Mouse (Mus musculus) lung, postnatal 0 days (tissue): ENCODE results near the gene Sphk2. TPM values are rescaled to one million over a fixed set of nuclear protein-coding genes. Genes with fewer than 3 reads are reported as not detected.

Experiments
- ATAC-seq: fragments of 200-750 bp; cut with Nextera tagmentation; 2 replicates; pipeline ENCODE4 v1.8.0; 2017; ENCODE audit warnings: moderate library complexity
- DNase-seq: peaks from one replicate; pipeline ENCODE4 v3.0.0-alpha.2; 2016; ENCODE audit warnings: low spot score
- H3K27ac ChIP-seq: fragments of 300-500 bp; sonication (generic); 2 replicates; pipeline ENCODE4 v1.5.1; 2014; ENCODE audit warnings: antibody characterized with exemption, mild to moderate bottlenecking, low read length, mixed read lengths
- H3K27me3 ChIP-seq: fragments of 300-500 bp; sonication (generic); replicated peaks from 2 replicates; pipeline ENCODE4 v1.6.1; 2014; ENCODE audit warnings: low read length, mixed read lengths; ENCODE audit not compliant: insufficient read depth
- H3K36me3 ChIP-seq: fragments of 300-500 bp; sonication (generic); 2 replicates; pipeline ENCODE4 v1.6.1; 2014; ENCODE audit warnings: low read length, mixed read lengths; ENCODE audit not compliant: insufficient read depth
- H3K4me1 ChIP-seq: fragments of 300-500 bp; sonication (generic); 2 replicates; pipeline ENCODE4 v1.6.1; 2014; ENCODE audit warnings: antibody characterized with exemption, low read depth, low read length, mixed read lengths; ENCODE audit not compliant: insufficient read depth
- H3K4me2 ChIP-seq: fragments of 300-500 bp; sonication (generic); replicated peaks from 2 replicates; pipeline ENCODE4 v1.6.1; 2014; ENCODE audit warnings: low read depth, mild to moderate bottlenecking, low read length, moderate library complexity, mixed read lengths
- H3K4me3 ChIP-seq: fragments of 300-500 bp; sonication (generic); 2 replicates; pipeline ENCODE4 v1.5.1; 2014; ENCODE audit warnings: low read depth, low read length
- H3K9ac ChIP-seq: fragments of 300-500 bp; sonication (generic); replicated peaks from 2 replicates; pipeline ENCODE4 v1.6.1; 2014; ENCODE audit warnings: low read depth, mild to moderate bottlenecking
- H3K9me3 ChIP-seq: fragments of 300-500 bp; sonication (generic); 2 replicates; pipeline ENCODE4 v1.6.1; 2016; ENCODE audit warnings: low read length, mixed read lengths
- CTCF ChIP-seq: IDR thresholded peaks from 2 replicates; pipeline ENCODE4 v1.5.1; 2016; ENCODE audit warnings: antibody characterized with exemption, mild to moderate bottlenecking
- EP300 ChIP-seq: IDR thresholded peaks from 2 replicates; pipeline ENCODE4 v1.6.1; 2016; ENCODE audit warnings: antibody characterized with exemption, mild to moderate bottlenecking, control low read depth
- WGBS: fragments of 180-500 bp; shearing (Covaris S2); extraction: QIAGEN DNeasy Blood & Tissue Kit; methylation state at CpG from one replicate; pipeline ENCODE4 v1.1.7; 2014; 5-methylcytosine and 5-hydroxymethylcytosine counted together
- polyA plus RNA-seq: library from polyadenylated mRNA; unstranded; fragments of >200 nt; fragmentation: Nextera tagmentation; extraction: Ambion mirVana; gene quantifications from 2 replicates; pipeline ENCODE4 v1.2.1, GENCODE M21; 2015

The Sphk2 gene
- polyA plus RNA-seq, 1 experiment from 2014 or later = 18.2 TPM

DNA sequence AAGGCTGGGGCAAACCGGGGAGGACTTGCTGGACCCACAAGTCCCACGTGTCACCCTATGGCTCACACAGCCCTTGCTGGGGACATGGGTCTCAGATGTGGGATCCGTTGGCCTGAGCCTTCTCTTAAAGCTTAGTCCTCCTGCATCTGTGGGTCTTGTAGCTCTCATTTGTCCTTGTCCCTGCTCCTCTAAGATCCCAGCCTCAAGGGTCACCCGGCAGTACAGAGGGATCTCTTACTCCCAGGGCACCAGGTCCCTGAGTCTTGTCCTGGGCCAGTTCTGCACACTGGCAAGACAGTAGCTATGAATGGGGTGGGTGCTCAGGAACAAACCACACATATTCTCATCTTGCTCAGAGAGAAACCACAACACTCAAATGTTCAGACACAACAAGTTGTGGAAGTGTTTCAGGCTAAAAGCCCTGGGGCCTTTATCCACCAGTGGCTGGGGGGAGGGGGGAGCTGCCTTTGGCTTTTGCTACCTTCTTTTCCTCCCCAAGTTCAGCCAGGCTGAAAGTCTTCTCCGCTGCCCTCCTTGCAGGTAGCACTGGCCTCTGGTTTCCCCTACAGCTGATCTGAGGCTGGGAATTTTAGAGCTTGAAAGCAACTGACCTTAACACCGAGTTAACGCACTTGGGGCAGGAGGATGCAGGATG, 34.3 kb downstream of the Sphk2 start, which contains the start of gene Ntn5:
Ntn5 (plus strand) TSS at position 627 of the 655 bp plus-strand sequence.
- no peaks in the 10 kb centered on the region for H3K27me3 ChIP-seq
- TF ChIP-seq EP300 = no peak
- TF ChIP-seq CTCF = no peak
- 83% methylated on average over 7 of the region's 7 CpGs for WGBS
- H3K9me3 ChIP-seq = no peaks in the 10 kb centered on the region
- H3K4me1 ChIP-seq = peaks cover 11% of the 10 kb centered on the region; the same call in 1 of the 2 replicates
- DNase-seq (no peak), ATAC-seq (no peak)
- H3K27ac ChIP-seq = 0 out of 2 replicates have a peak within 1 kb of the TSS, but pooled peaks have one; percentile 2
- peak within 1 kb of the TSS; percentile 38; the same call in 1 of the 2 replicates for H3K4me2 ChIP-seq
- no peak within 1 kb of the TSS for H3K4me3 ChIP-seq
- no peak within 1 kb of the TSS for H3K9ac ChIP-seq
- H3K36me3 ChIP-seq = no peaks in the 10 kb centered on the region

DNA sequence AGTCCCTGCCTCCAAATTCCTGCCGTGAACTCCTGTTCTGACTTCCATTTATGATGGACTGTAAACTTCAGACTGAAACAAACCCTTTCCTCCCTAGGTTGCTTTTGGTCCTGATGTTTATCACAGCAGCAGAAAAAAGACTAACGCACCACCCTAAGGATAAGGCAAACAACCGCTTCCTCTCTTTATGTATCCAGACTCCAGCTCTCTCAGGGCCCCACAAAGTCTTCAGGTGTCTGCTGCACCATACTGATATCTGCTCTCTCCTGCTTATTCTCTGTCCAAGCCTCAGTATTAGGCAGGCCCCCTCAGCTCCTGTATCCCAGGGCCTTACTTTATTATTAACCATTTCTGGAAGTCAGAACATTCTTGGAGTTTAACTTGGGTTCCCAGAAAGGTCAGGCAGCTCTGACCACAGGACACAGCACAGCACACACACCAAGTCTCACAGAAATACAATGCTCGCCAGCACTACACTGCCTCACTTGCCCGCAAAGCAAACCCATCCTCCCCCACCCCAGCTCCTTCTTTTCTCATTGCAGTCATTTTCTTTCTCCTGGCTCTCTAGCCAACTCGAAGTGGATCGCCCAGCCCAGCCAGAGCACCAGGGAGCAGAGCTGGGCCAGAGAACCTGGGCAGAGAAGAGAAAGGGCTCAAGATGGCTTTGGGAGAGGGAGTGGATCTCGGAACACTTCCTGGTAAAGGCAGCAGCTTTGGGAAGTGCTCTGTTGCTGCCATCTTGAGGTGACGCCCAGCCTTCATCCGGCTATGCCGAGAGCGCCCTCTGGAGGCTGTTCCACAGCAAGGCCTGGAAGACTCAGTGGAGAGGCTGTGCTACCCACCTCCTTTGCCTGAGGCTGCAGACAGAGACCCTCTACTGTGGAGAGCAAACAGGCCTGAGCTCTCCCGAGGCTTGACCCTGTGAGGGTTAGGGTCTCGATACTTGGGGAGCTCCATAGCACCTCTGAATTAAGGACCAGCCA, 35.4 kb downstream of the Sphk2 start:
- H3K9ac ChIP-seq = no peak overlapping the region
- peak overlapping the region; percentile 38 for H3K4me2 ChIP-seq
- H3K27ac ChIP-seq = peak overlapping the region; percentile 89
- WGBS = 28% methylated on average over 14 of the region's 14 CpGs
- ATAC-seq (peak; percentile 68), DNase-seq (peak; percentile 94)
- no peaks in the 10 kb centered on the region for H3K36me3 ChIP-seq
- H3K4me3 ChIP-seq = no peak overlapping the region
- no peaks in the 10 kb centered on the region for H3K27me3 ChIP-seq
- peaks cover 11% of the 10 kb centered on the region; the same call in 1 of the 2 replicates for H3K4me1 ChIP-seq
- no peaks in the 10 kb centered on the region for H3K9me3 ChIP-seq
- TF ChIP-seq EP300 = peak; percentile 51
- peak; percentile 99 for TF ChIP-seq CTCF

DNA sequence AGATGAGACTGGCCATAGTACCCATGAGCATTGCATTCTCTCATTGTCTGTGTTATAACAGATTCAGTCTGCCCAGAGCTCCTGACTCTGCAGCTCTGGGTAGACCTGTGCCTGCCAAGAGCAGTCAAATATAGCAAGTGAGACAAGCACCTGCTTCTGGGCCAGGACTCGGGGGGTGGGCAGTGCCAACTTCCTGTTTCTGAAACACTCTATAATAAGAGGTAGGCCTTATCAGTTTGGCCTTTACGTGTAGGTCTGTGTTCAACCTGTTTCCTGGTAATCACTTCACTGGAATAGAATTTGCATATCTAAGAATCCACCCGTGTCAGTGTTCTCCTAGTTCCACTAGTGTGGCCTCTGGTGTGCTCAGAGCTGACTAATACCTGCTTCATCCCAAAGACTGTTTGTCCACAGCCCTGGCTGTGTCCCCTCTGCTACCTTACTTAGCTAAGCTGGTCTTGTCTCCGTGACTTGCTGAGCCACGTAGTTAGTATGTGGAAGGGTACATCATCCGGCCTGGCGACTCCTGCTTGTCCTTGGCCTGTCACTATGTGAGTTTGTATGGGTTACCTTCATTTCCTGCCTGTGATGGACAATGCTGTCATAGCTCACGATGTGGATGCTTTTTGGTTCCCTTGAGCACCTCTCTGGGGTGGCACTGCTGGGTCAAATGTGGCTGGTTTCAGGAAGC, 36.6 kb downstream of the Sphk2 start:
- Histone ChIP-seq H3K36me3 (no peaks in the 10 kb centered on the region), H3K27me3 (no peaks in the 10 kb centered on the region), H3K4me3 (no peak overlapping the region), H3K9ac (no peak overlapping the region), H3K4me2 (no peak overlapping the region), H3K9me3 (no peaks in the 10 kb centered on the region), H3K4me1 (peaks cover 11% of the 10 kb centered on the region; the same call in 1 of the 2 replicates), H3K27ac (peak overlapping the region; percentile 89)
- peak; percentile 43 for ATAC-seq
- DNase-seq = peak; percentile 76
- TF ChIP-seq CTCF (no peak), EP300 (peak; percentile 13; the same call in 1 of the 2 replicates)
- 48% methylated on average over 8 of the region's 8 CpGs for WGBS

DNA sequence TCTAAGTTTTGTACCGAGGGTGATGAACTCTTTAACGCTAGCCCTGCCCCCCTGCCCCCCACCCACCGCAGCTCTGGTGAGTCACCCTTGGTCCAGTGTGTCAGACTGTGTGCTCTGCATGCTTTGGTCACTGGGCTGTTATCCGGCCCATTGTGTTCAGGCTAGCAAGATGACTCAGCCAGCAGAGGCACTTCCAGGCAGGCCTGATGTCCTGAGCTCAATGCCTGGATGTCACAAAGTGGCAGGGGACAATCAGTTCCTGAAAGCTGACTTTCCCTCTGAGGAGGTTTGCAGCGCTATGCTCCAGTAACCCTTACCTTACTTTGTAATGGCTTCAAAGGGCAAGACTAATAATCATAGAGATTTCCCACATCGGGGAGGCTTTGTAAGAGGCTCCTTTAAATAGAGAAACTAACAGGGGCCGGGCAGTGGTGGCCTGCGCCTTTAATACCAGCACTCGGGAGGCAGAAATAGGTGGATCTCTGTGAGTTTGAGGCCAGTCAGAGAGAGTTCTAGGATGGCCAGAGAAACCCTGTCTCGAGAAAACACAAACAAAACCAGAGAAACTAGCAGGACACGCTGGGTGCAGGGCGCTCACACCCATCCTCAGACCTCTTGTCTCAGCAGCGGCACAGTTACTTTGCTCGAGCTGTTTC, 37.7 kb downstream of the Sphk2 start:
- TF ChIP-seq CTCF (no peak), EP300 (peak; percentile 85)
- H3K27ac ChIP-seq = peak overlapping the region; percentile 33
- peak; percentile 82 for ATAC-seq

DNA sequence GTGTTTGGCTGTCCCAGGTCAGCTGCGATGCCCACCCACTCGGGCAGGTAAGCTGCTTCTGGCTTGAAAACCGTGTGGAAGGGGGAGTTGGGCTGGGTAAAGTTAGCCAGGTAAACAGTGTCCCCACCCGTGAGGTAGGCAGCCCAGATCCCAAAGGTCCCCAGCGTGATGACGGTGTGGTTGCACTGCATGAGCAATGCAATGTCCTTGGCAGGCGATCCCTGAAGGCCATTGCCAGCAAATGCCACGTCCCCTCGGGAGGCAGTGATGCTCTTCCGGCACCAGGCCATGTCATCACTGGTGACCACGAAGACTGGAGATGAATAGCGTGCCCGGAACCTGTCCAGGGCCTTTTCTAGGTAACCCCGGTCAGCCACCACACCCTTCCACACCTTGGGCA, 39.3 kb downstream of the Sphk2 start:
- ATAC-seq (no peak), DNase-seq (no peak)
- H3K27me3 ChIP-seq = no peaks in the 10 kb centered on the region
- H3K4me3 ChIP-seq = no peak overlapping the region
- H3K4me1 ChIP-seq = peaks cover 11% of the 10 kb centered on the region; the same call in 1 of the 2 replicates
- no peak overlapping the region for H3K27ac ChIP-seq
- H3K4me2 ChIP-seq = no peak overlapping the region
- WGBS = 94% methylated on average over 14 of the region's 14 CpGs
- no peak overlapping the region for H3K9ac ChIP-seq
- H3K36me3 ChIP-seq = no peaks in the 10 kb centered on the region
- TF ChIP-seq EP300 (no peak), CTCF (no peak)
- H3K9me3 ChIP-seq = no peaks in the 10 kb centered on the region

More for the DNA sequence above, 37.7 kb downstream of the Sphk2 start:
- H3K4me2 ChIP-seq = no peak overlapping the region
- H3K9me3 ChIP-seq = no peaks in the 10 kb centered on the region
- H3K9ac ChIP-seq = no peak overlapping the region
- H3K27me3 ChIP-seq = no peaks in the 10 kb centered on the region
- peaks cover 11% of the 10 kb centered on the region; the same call in 1 of the 2 replicates for H3K4me1 ChIP-seq
- WGBS = 58% methylated on average over 14 of the region's 14 CpGs
- H3K4me3 ChIP-seq = no peak overlapping the region
- peak; percentile 80 for DNase-seq
- H3K36me3 ChIP-seq = no peaks in the 10 kb centered on the region
